Mouse (Mus musculus): ENCODE results near the gene Pofut1. TPM values are rescaled to one million over a fixed set of nuclear protein-coding genes. Genes with fewer than 3 reads are reported as not detected.

Pofut1 gene
- total RNA-seq (2021), result 1 to 10 TPM; 7.3 to 9.5 TPM
- long read RNA-seq, experiment 1, full-length matches to known transcripts, result 11 of 13 reads
- long read RNA-seq, experiment 1, partial matches to known transcripts, result 0 of 13 reads
- long read RNA-seq, experiment 1, other reads (novel, unspliced or antisense), result 2 of 13 reads
- long read RNA-seq, experiment 2, full-length matches to known transcripts, result 6 of 11 reads
- long read RNA-seq, experiment 2, partial matches to known transcripts, result 0 of 11 reads
- long read RNA-seq, experiment 2, other reads (novel, unspliced or antisense), result 5 of 11 reads

GRCm38 (mm10) chr2:153241250-153242014, at the start of gene Pofut1, which contains the start of gene Plagl2:
Gene Pofut1, plus strand, starts transcription at chr2:153241533.
Gene Plagl2, minus strand, starts transcription at chr2:153241426.
- DNase-seq (ENCODE audit: low spot score), result peak; percentile 90

GRCm38 (mm10) chr2:153194255-153194654, 47.1 kb upstream of the Pofut1 start:
- no peak for DNase-seq (ENCODE audit: low spot score)

GRCm38 (mm10) chr2:153198485-153198884, 42.8 kb upstream of the Pofut1 start:
- no peak for DNase-seq (ENCODE audit: low spot score)

GRCm38 (mm10) chr2:153199114-153199513, 42.2 kb upstream of the Pofut1 start:
- no peak for DNase-seq (ENCODE audit: low spot score)

GRCm38 (mm10) chr2:153202766-153203165, 38.6 kb upstream of the Pofut1 start:
- no peak for DNase-seq (ENCODE audit: low spot score)

- DNase-seq (ENCODE audit: low spot score), result no peak
Measured at GRCm38 (mm10) chr2:153208149-153208548, 33.2 kb upstream of the Pofut1 start.

- no peak for DNase-seq (ENCODE audit: low spot score)
Measured at GRCm38 (mm10) chr2:153209286-153209685, 32.0 kb upstream of the Pofut1 start.

GRCm38 (mm10) chr2:153211451-153211850, 29.9 kb upstream of the Pofut1 start:
- no peak for DNase-seq (ENCODE audit: low spot score)

GRCm38 (mm10) chr2:153213351-153213750, 28.0 kb upstream of the Pofut1 start:
- no peak for DNase-seq (ENCODE audit: low spot score)

GRCm38 (mm10) chr2:153214771-153215259, 26.5 kb upstream of the Pofut1 start:
- DNase-seq (ENCODE audit: low spot score), result no peak

- DNase-seq (ENCODE audit: low spot score), result no peak
Measured at GRCm38 (mm10) chr2:153215421-153215820, 25.9 kb upstream of the Pofut1 start.

GRCm38 (mm10) chr2:153217826-153218340, 23.4 kb upstream of the Pofut1 start:
- no peak for DNase-seq (ENCODE audit: low spot score)

- no peak for DNase-seq (ENCODE audit: low spot score)
Measured at GRCm38 (mm10) chr2:153218516-153218915, 22.8 kb upstream of the Pofut1 start.

GRCm38 (mm10) chr2:153221620-153222019, 19.7 kb upstream of the Pofut1 start:
- no peak for DNase-seq (ENCODE audit: low spot score)

GRCm38 (mm10) chr2:153222130-153222529, 19.2 kb upstream of the Pofut1 start:
- no peak for DNase-seq (ENCODE audit: low spot score)

- no peak for DNase-seq (ENCODE audit: low spot score)
Measured at GRCm38 (mm10) chr2:153222566-153222965, 18.8 kb upstream of the Pofut1 start.

GRCm38 (mm10) chr2:153224946-153225594, 16.3 kb upstream of the Pofut1 start, which contains the start of gene Tspyl3:
Gene Tspyl3, minus strand, starts transcription at chr2:153225441.
- DNase-seq (ENCODE audit: low spot score), result no peak

- no peak for DNase-seq (ENCODE audit: low spot score)
Measured at GRCm38 (mm10) chr2:153225595-153225953, 15.8 kb upstream of the Pofut1 start.

GRCm38 (mm10) chr2:153227959-153228358, 13.4 kb upstream of the Pofut1 start:
- no peak for DNase-seq (ENCODE audit: low spot score)

GRCm38 (mm10) chr2:153228523-153228922, 12.8 kb upstream of the Pofut1 start:
- no peak for DNase-seq (ENCODE audit: low spot score)

GRCm38 (mm10) chr2:153237193-153237592, 4.1 kb upstream of the Pofut1 start:
- no peak for DNase-seq (ENCODE audit: low spot score)

GRCm38 (mm10) chr2:153237891-153238290, 3.4 kb upstream of the Pofut1 start:
- DNase-seq (ENCODE audit: low spot score), result no peak
